Mouse (Mus musculus) natural killer cell, adult 2 months (primary cell): ENCODE measurements around the gene Mmp8.
A peak's percentile ranks its signal among the peaks of the same experiment; 100 is the strongest.

Experiments used
- DNase-seq, 2 experiments: peaks; one replicate each; pipeline ENCODE4 v3.0.0; 2022; ENCODE audit warnings: low spot score in 2 of 2

Gene Mmp8

GRCm38 (mm10) chr9:7593272-7593812, 35.1 kb downstream of the Mmp8 start:
- no peak for DNase-seq

DNA sequence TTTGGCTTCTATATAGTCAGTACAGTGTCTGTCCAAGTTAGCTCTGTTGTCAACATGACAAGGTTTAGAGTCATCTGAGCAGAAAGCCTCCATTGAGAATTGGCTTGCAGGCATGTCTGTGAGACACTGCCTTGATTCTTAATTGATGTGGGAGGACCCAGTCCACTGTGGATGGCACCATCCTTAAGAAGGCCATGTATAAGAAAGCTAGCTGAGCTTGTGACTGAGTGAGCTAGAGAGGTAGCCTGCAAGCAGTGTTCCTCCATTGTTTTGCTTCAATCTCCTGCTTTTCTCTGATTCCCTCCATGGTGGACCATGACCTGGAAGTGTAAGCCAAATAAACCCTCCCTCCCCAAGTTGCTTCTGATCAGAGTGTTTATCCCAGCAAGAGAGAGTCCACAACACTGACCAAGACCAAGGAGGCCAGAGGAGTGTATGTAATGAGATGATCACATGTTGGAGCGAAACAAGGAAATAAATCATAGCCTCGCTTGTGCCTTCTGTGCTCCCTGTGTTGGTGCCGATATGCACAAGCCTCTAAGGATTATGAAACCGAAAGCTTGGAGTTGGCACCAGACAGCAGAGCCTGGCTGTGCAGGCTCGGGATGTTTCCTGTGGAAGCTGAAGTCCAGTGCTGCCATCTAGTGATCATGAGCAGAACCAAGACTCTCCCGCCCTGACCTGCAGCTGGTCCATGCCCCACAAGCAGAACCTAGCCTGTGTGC, 36.7 kb downstream of the Mmp8 start:
- peak; percentile 14 to 43 for DNase-seq

- peak; percentile 3 to 46 for DNase-seq
Measured at GRCm38 (mm10) chr9:7602982-7603742, 44.9 kb downstream of the Mmp8 start.

DNA sequence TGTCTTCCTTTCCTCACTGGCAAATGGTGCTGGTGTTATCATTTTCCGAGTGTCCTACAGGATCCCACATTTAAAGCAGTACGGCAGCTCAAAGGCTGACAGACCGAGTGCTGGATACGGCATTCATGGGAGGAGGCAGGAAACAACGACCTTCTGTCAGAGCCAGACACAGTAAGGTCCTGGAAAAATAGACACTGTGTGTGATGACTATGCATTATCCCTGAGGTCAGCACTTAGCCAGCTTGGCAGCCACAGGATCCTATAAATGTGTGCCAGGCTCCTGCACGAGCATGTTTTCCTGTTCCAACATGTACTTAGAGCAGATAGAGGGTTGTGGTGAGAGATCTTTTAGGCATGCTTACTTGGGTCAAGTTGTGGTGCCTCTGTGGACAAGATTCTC, 45.7 kb downstream of the Mmp8 start:
- no peak for DNase-seq

DNA sequence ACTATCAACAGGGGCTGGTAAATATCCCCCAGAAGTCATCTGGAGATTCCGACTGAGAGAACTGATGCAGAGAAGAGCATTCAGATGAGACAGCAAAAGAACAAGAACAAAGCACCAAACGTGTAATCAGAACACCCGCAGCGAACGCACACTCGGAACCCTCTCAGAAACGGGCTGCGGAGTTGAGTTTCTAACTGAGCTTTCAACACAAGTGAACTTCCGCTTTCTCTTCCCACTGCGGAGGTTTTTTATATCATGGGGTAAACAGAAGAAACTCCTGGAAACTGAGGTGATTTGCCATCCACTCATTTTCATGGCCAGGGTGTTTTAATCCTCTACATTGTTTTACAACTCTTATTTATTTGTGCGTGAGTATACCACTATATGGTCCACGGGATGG, 47.4 kb downstream of the Mmp8 start:
- no peak for DNase-seq
